Mouse (Mus musculus) liver, embryonic 14.5 days (tissue): ENCODE results near the gene 1600002K03Rik. TPM values are rescaled to one million over a fixed set of nuclear protein-coding genes. Genes with fewer than 3 reads are reported as not detected.

Experiments
- ATAC-seq: fragments of 200-750 bp; cut with Nextera tagmentation; 2 replicates; pipeline ENCODE4 v1.8.0; 2017; ENCODE audit warnings: moderate number of reproducible peaks, mild to moderate bottlenecking, moderate library complexity; ENCODE audit not compliant: insufficient read depth
- DNase-seq, 3 experiments: peaks; one replicate each; pipeline ENCODE4 v3.0.0-alpha.2; 2012 to 2013; ENCODE audit warnings: low read depth in 3 of 3, low spot score in 3 of 3
- H3K27ac ChIP-seq: fragments of 300-500 bp; sonication (generic); 2 replicates; pipeline ENCODE4 v1.5.1; 2014; ENCODE audit warnings: moderate library complexity, mild to moderate bottlenecking, control low read depth, inconsistent platforms
- H3K27me3 ChIP-seq: fragments of 300-500 bp; sonication (generic); 2 replicates; pipeline ENCODE4 v1.6.1; 2014; ENCODE audit warnings: mild to moderate bottlenecking, low read length, moderate library complexity; ENCODE audit not compliant: control insufficient read depth, insufficient read depth
- H3K36me3 ChIP-seq: fragments of 300-500 bp; sonication (generic); replicated peaks from 2 replicates; pipeline ENCODE4 v1.6.1; 2014; ENCODE audit warnings: low read depth; ENCODE audit not compliant: control insufficient read depth, insufficient read depth
- H3K4me1 ChIP-seq, 2 experiments: fragments of 200-500 bp in 1 of 2; fragments of 300-500 bp in 1 of 2; sonication (generic) in 1 of 2; replicated peaks; 2 replicates each; pipeline ENCODE4 v1.6.1; 2012 to 2014; ENCODE audit warnings: antibody characterized with exemption in 1 of 2, inconsistent platforms in 1 of 2, low read length in 1 of 2; ENCODE audit not compliant: control insufficient read depth in 2 of 2, insufficient read depth in 2 of 2
- H3K4me2 ChIP-seq: fragments of 300-500 bp; sonication (generic); 2 replicates; pipeline ENCODE4 v1.6.1; 2014; ENCODE audit warnings: low read depth, mild to moderate bottlenecking, control low read depth, moderate library complexity
- H3K4me3 ChIP-seq, 2 experiments: fragments of 200-500 bp in 1 of 2; fragments of 300-500 bp in 1 of 2; sonication (generic) in 1 of 2; 2 replicates each; pipeline ENCODE4 v1.5.1; 2012 to 2014; ENCODE audit warnings: low read depth in 2 of 2, low read length in 2 of 2, mild to moderate bottlenecking in 2 of 2, control low read depth in 1 of 2, inconsistent platforms in 1 of 2, moderate library complexity in 1 of 2; ENCODE audit not compliant: insufficient read depth in 1 of 2
- H3K9ac ChIP-seq: fragments of 300-500 bp; sonication (generic); replicated peaks from 2 replicates; pipeline ENCODE4 v1.6.1; 2014; ENCODE audit warnings: mild to moderate bottlenecking, control low read depth, moderate library complexity
- H3K9me3 ChIP-seq: fragments of 300-500 bp; sonication (generic); 2 replicates; pipeline ENCODE4 v1.6.1; 2016; ENCODE audit warnings: low read length, mixed read lengths; ENCODE audit not compliant: control insufficient read depth
- CTCF ChIP-seq: IDR thresholded peaks from 2 replicates; pipeline ENCODE4 v1.5.1; 2016; ENCODE audit warnings: antibody characterized with exemption, low read depth, control low read depth
- EP300 ChIP-seq: IDR thresholded peaks from 2 replicates; pipeline ENCODE4 v1.6.1; 2016; ENCODE audit warnings: antibody characterized with exemption, low read depth
- WGBS: fragments of 180-500 bp; shearing (Covaris S2); extraction: QIAGEN DNeasy Blood & Tissue Kit; methylation state at CpG from one replicate; pipeline ENCODE4 v1.1.7; 2014; ENCODE audit not compliant: insufficient replicate concordance; 5-methylcytosine and 5-hydroxymethylcytosine counted together
- polyA plus RNA-seq, 2 experiments: library from polyadenylated mRNA; depleted of rRNA in 1 of 2; stranded (reverse) in 1 of 2; unstranded in 1 of 2; fragments of >200 nt; fragmentation: Nextera tagmentation in 1 of 2; extraction: Ambion mirVana in 1 of 2; gene quantifications; 2 replicates each; pipeline versions ENCODE4 v1.2.1 to v1.2.3; 2012 to 2014

Gene 1600002K03Rik
- polyA plus RNA-seq, 2 experiments = 6.9 to 13.2 TPM

DNA sequence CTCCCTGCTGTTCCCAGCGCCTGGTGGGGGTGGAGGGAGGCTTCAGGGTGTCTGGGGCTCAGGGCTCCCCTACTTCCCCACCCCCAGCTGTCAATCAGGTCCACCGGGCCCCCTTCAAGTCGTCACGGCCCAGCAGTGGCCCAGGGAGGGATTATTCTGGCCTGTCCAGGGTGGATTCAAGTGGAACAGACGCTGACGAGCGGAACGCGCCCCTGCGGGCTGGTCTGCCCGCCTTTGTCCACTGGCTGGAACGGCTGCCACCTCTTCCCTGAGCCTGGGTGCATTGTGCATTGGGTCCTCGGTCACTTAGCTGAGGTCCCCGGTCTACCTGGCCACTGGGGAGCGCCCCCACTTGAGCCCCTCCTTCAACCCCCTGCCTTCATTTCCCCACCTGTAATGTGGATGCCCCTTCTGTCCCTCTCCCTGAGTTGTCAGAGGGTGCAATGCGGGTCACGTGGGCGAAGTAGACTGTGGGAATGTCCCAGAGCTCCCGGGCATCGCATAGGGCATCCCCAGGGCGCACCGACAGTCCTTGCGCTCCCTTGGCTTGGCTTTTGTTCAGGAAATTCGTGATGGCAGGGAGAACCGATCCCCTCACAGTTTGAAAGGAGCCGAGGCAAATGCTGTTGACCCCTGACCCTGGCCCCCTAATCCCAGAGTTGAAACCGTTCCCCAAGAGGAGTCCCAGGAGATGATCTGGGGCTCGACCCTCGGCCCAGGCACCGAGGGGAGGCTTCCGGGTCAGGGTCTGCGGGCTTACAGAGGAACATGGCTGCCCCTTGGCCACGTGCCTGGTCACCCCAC lies 24.2 kb downstream of the 1600002K03Rik start:
- 70% methylated on average over 33 of the region's 33 CpGs for WGBS
- Histone ChIP-seq H3K27me3 (peaks cover 6% of the 10 kb centered on the region), H3K27ac (no peak overlapping the region), H3K4me2 (no peak overlapping the region), H3K4me1 (peaks cover 0 to 2% of the 10 kb centered on the region in 2 experiments; a peak in 1 of 4 replicates), H3K9me3 (no peaks in the 10 kb centered on the region), H3K36me3 (no peaks in the 10 kb centered on the region), H3K4me3 (no peak overlapping the region), H3K9ac (no peak overlapping the region)
- no peak for DNase-seq
- ATAC-seq = no peak
- TF ChIP-seq CTCF = no peak
- no peak for TF ChIP-seq EP300

- Histone ChIP-seq H3K27ac (no peak overlapping the region), H3K36me3 (no peaks in the 10 kb centered on the region), H3K27me3 (no peaks in the 10 kb centered on the region; the same call in 1 of the 2 replicates), H3K9me3 (no peaks in the 10 kb centered on the region), H3K4me2 (no peak overlapping the region), H3K4me1 (no peaks in the 10 kb centered on the region), H3K4me3 (no peak overlapping the region), H3K9ac (no peak overlapping the region)
- WGBS = 44% methylated on average over 3 of the region's 3 CpGs
- DNase-seq (peak; percentile 60 to 64 (median 64)), ATAC-seq (peak; percentile 65)
- TF ChIP-seq EP300 (no peak), CTCF (peak; percentile 96)
Observed at GRCm38 (mm10) chr10:80199440-80200008, 26.8 kb downstream of the 1600002K03Rik start.

- 56% methylated on average over 6 of the region's 6 CpGs for WGBS
- H3K4me1 ChIP-seq = no peaks in the 10 kb centered on the region
- H3K36me3 ChIP-seq = no peaks in the 10 kb centered on the region
- TF ChIP-seq CTCF (no peak), EP300 (no peak)
- no peak for ATAC-seq
- no peaks in the 10 kb centered on the region for H3K9me3 ChIP-seq
- H3K4me3 ChIP-seq = no peak overlapping the region
- H3K27me3 ChIP-seq = no peaks in the 10 kb centered on the region
- DNase-seq = no peak
- H3K4me2 ChIP-seq = no peak overlapping the region
- no peak overlapping the region for H3K27ac ChIP-seq
- no peak overlapping the region for H3K9ac ChIP-seq
Observed at GRCm38 (mm10) chr10:80200485-80200884, 27.7 kb downstream of the 1600002K03Rik start.

DNA sequence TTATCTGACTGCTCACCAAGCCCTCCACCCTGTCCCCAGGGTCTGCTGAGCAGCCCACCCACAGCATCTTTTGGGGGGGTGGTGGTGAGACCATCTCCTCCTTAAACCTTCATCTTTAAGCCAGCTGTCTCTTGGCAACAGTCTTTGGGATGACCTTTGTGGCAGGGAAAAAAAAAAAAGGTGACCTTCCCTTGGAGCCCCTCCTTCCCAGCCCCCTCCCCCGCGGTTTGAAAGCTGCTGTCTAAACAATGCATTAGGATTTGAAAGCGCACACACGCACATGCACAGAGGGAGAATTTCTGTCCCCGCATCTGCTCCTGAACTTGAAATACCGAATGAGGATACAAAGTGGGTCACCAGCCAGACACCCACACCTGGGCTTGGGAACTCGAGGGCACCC lies 31.3 kb downstream of the 1600002K03Rik start:
- Histone ChIP-seq H3K36me3 (no peaks in the 10 kb centered on the region), H3K4me3 (no peak overlapping the region), H3K4me1 (no peaks in the 10 kb centered on the region), H3K9ac (no peak overlapping the region), H3K27ac (no peak overlapping the region), H3K27me3 (no peaks in the 10 kb centered on the region), H3K4me2 (no peak overlapping the region), H3K9me3 (no peaks in the 10 kb centered on the region)
- DNase-seq (no peak), ATAC-seq (no peak)
- TF ChIP-seq CTCF (no peak), EP300 (no peak)
- 40% methylated on average over 7 of the region's 7 CpGs for WGBS

DNA sequence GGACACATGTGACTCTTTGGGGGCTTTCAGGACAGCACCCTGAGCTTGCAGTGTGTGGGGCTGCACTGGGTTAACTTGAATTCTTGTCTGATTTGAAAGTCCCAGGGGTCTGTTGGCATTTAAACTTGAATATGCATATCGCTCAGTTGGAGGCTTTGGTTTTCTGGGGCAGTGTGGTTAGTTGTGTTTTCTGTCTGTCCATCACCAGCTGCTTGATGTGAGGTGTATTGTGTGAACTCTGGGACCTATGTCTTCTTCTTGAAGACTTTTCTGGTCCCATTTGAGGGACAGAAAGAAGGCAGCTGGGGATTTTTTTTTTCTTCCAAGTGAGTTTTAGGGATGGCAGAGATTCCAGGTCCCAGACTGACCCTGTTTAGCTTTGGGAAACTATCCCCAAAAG lies 34.5 kb downstream of the 1600002K03Rik start:
- Histone ChIP-seq H3K27ac (no peak overlapping the region), H3K4me2 (no peak overlapping the region), H3K9me3 (no peaks in the 10 kb centered on the region), H3K9ac (no peak overlapping the region), H3K27me3 (no peaks in the 10 kb centered on the region), H3K4me3 (no peak overlapping the region), H3K36me3 (no peaks in the 10 kb centered on the region), H3K4me1 (no peaks in the 10 kb centered on the region)
- 67% methylated on average over 1 of the region's 1 CpGs for WGBS
- TF ChIP-seq CTCF (no peak), EP300 (no peak)
- no peak for ATAC-seq
- no peak for DNase-seq
